Mouse (Mus musculus): ENCODE measurements at regions not wholly inside any gene's neighbourhood (a gene's known extent, or its start where the extent isn't known, plus 50 kb on each side); places are given as distances from the start of the nearest gene placed in this dataset.

DNA sequence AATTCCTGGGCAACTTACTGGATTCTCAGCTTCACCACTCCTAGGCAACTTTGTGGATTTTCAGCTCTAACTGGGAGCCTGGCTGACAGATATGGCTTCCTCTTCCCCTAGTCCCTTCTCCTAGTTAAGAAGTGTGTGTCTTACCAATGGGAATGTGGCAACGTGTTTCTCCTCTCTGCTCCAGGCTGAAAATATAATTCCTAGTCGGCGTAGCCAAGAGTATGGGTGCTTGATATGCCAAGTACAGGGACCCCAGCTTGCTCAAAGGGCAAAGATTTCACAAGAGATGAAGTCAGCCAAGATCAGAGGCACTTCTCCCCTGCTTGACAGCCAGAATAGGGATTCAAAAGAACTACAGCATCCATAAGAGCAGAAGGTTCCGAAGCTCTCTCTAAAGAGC is 196.6 kb downstream of the Mreg start:
- WGBS = 73% methylated on average over 4 of the region's 4 CpGs
- no peak for ATAC-seq (ENCODE audit: insufficient number of reproducible peaks, low FRiP score)
- H3K27me3 ChIP-seq (replicated peaks) = no peaks in the 10 kb centered on the region
- no peak overlapping the region for H3K27ac ChIP-seq (ENCODE audit: poor library complexity, severe bottlenecking)
- no peak overlapping the region for H3K9ac ChIP-seq
- H3K9me3 ChIP-seq (replicated peaks) = no peaks in the 10 kb centered on the region
- H3K4me2 ChIP-seq = no peak overlapping the region
- peaks cover 34% of the 10 kb centered on the region for H3K4me1 ChIP-seq (replicated peaks)
- H3K4me3 ChIP-seq = no peak overlapping the region
- H3K36me3 ChIP-seq = no peaks in the 10 kb centered on the region

- peaks cover 30% of the 10 kb centered on the region for H3K4me1 ChIP-seq (replicated peaks)
- H3K9me3 ChIP-seq (replicated peaks) = no peaks in the 10 kb centered on the region
- peak overlapping the region; percentile 62; the same call in 1 of the 2 replicates for H3K27ac ChIP-seq (ENCODE audit: poor library complexity, severe bottlenecking)
- H3K36me3 ChIP-seq = no peaks in the 10 kb centered on the region
- no peak overlapping the region for H3K4me2 ChIP-seq
- ATAC-seq (ENCODE audit: insufficient number of reproducible peaks, low FRiP score) = peak; percentile 37; the same call in 1 of the 2 replicates
- WGBS = 33% methylated on average over 2 of the region's 2 CpGs
- no peak overlapping the region for H3K9ac ChIP-seq
- H3K27me3 ChIP-seq (replicated peaks) = no peaks in the 10 kb centered on the region
- no peak overlapping the region for H3K4me3 ChIP-seq
These were observed 197.5 kb downstream of the Mreg start for GRCm38 (mm10) chr1:72014580-72014979.

DNA sequence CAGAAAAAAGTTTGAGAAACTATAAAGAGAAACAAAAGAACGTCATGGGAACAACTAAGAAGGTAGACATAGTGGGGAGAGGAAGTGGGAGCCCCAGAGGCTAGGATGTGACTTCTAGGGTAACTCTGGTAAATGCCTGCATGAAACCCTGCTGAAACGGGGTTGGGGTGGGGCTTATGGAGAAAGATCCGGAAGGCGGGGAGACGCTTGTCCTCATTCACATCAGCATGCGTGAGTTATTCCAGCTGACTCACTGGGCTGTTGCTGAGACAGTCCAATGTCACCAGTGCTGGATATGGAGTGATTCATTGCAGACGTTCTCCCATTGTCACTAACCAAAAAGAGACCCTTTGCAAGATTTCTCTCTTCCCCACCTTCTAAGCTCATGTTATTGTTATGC is 198.2 kb downstream of the Mreg start:
- 0 out of 2 replicates have a peak, but pooled peaks have one; percentile 17 for ATAC-seq (ENCODE audit: insufficient number of reproducible peaks, low FRiP score)
- Histone ChIP-seq H3K4me2 (no peak overlapping the region), H3K4me3 (no peak overlapping the region), H3K9me3 (replicated peaks) (no peaks in the 10 kb centered on the region), H3K9ac (no peak overlapping the region), H3K27ac (ENCODE audit: poor library complexity, severe bottlenecking) (peak overlapping the region; percentile 62; the same call in 1 of the 2 replicates), H3K36me3 (no peaks in the 10 kb centered on the region), H3K27me3 (replicated peaks) (no peaks in the 10 kb centered on the region), H3K4me1 (replicated peaks) (peaks cover 32% of the 10 kb centered on the region)
- WGBS = 50% methylated on average over 7 of the region's 7 CpGs

DNA sequence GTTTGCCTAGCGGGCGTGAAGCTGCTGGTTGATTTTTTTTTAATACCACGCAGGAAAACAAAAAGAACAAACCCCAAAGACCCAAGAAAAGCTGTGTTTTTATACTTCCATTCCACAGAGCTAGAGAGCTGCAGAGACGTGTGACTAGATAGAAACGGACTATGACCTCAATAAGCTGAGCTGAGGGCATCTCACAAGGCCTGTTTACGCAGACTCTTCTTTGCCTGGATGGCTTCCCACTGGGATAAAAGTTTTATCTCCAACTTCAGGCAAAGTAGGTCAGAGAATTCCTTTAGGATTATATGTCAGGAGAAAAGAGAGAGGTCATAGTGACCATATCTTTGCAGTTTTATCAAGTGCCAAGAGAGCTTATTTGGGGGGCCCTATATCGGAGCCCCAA is 199.4 kb downstream of the Mreg start:
- no peak overlapping the region for H3K27ac ChIP-seq (ENCODE audit: poor library complexity, severe bottlenecking)
- H3K4me3 ChIP-seq = no peak overlapping the region
- WGBS = 65% methylated on average over 7 of the region's 7 CpGs
- no peak overlapping the region for H3K4me2 ChIP-seq
- no peak overlapping the region for H3K9ac ChIP-seq
- H3K36me3 ChIP-seq = no peaks in the 10 kb centered on the region
- no peaks in the 10 kb centered on the region for H3K27me3 ChIP-seq (replicated peaks)
- peaks cover 30% of the 10 kb centered on the region for H3K4me1 ChIP-seq (replicated peaks)
- H3K9me3 ChIP-seq (replicated peaks) = no peaks in the 10 kb centered on the region
- ATAC-seq (ENCODE audit: insufficient number of reproducible peaks, low FRiP score) = no peak

GRCm38 (mm10) chr1:72009270-72009928 is 202.7 kb downstream of the Mreg start:
- no peaks in the 10 kb centered on the region for H3K36me3 ChIP-seq
- H3K27me3 ChIP-seq (replicated peaks) = no peaks in the 10 kb centered on the region
- no peak overlapping the region for H3K27ac ChIP-seq (ENCODE audit: poor library complexity, severe bottlenecking)
- H3K4me1 ChIP-seq (replicated peaks) = peaks cover 28% of the 10 kb centered on the region
- 17% methylated on average over 7 of the region's 7 CpGs for WGBS
- H3K4me2 ChIP-seq = no peak overlapping the region
- no peaks in the 10 kb centered on the region for H3K9me3 ChIP-seq (replicated peaks)
- no peak overlapping the region for H3K4me3 ChIP-seq
- no peak overlapping the region for H3K9ac ChIP-seq
- peak; percentile 60 for ATAC-seq (ENCODE audit: insufficient number of reproducible peaks, low FRiP score)

DNA sequence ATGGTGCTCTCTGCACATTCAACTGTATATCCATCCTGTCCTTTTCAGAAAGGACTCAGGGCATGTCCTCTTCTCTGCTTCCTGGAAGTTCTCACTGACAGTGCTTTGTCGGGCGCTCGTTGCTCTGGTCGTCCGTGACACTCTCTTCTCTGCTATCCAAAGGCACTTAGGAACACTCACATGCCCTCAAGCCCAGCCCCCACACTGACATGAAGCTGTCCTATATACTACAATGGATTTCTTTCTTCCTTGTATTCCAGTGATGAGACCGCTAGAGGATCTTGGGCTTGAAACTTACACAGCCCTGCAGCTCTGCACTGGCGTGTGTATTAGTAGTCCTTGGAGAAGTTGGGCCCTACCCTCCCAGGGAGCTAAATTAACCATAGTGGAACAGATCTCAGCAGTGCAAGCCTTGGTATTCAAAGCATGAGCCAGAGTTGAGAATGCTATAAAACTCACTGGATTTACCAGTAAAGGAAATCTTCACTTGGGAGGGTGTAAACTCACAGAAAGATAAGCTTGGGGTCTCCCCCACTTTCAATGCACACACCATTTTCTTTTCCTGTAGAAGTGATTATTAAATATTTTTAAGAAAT is 205.3 kb downstream of the Mreg start:
- H3K4me3 ChIP-seq = no peak overlapping the region
- H3K27ac ChIP-seq (ENCODE audit: poor library complexity, severe bottlenecking) = peak overlapping the region; percentile 49; the same call in 1 of the 2 replicates

DNA sequence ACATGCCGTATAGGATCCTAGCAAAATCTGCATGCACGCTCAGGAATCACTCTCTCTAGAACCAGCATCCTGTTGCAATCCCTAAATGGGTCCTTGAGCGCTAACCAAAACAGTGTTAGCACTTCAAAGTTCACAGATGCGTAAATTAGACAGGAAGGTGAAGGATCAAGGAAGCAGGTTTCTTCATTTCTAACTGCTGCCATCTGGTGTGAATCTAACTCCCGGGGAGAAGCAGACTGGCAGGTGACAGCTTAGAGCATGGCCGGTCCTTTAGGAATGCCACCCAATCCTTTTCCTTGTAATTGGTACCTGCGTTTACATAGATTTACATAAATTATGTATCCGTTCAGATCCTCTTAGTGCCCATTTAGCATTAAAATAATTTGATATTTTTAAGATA is 206.2 kb downstream of the Mreg start:
- no peaks in the 10 kb centered on the region for H3K36me3 ChIP-seq
- H3K4me1 ChIP-seq (replicated peaks) = peaks cover 14% of the 10 kb centered on the region

More for the DNA sequence above, 205.3 kb downstream of the Mreg start:
- H3K4me2 ChIP-seq = no peak overlapping the region
- WGBS = 23% methylated on average over 7 of the region's 7 CpGs
- H3K4me1 ChIP-seq (replicated peaks) = peaks cover 12% of the 10 kb centered on the region
- no peaks in the 10 kb centered on the region for H3K36me3 ChIP-seq
- no peak for ATAC-seq (ENCODE audit: insufficient number of reproducible peaks, low FRiP score)
- H3K27me3 ChIP-seq (replicated peaks) = no peaks in the 10 kb centered on the region
- no peak overlapping the region for H3K9ac ChIP-seq
- no peaks in the 10 kb centered on the region for H3K9me3 ChIP-seq (replicated peaks)

GRCm38 (mm10) chr1:72005550-72005949 is 206.6 kb downstream of the Mreg start:
- no peak overlapping the region for H3K4me2 ChIP-seq
- no peaks in the 10 kb centered on the region for H3K27me3 ChIP-seq (replicated peaks)
- H3K4me1 ChIP-seq (replicated peaks) = peaks cover 18% of the 10 kb centered on the region
- H3K4me3 ChIP-seq = no peak overlapping the region
- WGBS = 76% methylated on average over 7 of the region's 7 CpGs
- no peak overlapping the region for H3K27ac ChIP-seq (ENCODE audit: poor library complexity, severe bottlenecking)
- H3K36me3 ChIP-seq = no peaks in the 10 kb centered on the region
- no peak for ATAC-seq (ENCODE audit: insufficient number of reproducible peaks, low FRiP score)
- no peaks in the 10 kb centered on the region for H3K9me3 ChIP-seq (replicated peaks)
- H3K9ac ChIP-seq = no peak overlapping the region

More for the DNA sequence above, 206.2 kb downstream of the Mreg start:
- Histone ChIP-seq H3K4me3 (no peak overlapping the region), H3K27ac (ENCODE audit: poor library complexity, severe bottlenecking) (no peak overlapping the region), H3K4me2 (no peak overlapping the region), H3K9me3 (replicated peaks) (no peaks in the 10 kb centered on the region), H3K9ac (no peak overlapping the region), H3K27me3 (replicated peaks) (no peaks in the 10 kb centered on the region)
- WGBS = 39% methylated on average over 8 of the region's 8 CpGs
- no peak for ATAC-seq (ENCODE audit: insufficient number of reproducible peaks, low FRiP score)

DNA sequence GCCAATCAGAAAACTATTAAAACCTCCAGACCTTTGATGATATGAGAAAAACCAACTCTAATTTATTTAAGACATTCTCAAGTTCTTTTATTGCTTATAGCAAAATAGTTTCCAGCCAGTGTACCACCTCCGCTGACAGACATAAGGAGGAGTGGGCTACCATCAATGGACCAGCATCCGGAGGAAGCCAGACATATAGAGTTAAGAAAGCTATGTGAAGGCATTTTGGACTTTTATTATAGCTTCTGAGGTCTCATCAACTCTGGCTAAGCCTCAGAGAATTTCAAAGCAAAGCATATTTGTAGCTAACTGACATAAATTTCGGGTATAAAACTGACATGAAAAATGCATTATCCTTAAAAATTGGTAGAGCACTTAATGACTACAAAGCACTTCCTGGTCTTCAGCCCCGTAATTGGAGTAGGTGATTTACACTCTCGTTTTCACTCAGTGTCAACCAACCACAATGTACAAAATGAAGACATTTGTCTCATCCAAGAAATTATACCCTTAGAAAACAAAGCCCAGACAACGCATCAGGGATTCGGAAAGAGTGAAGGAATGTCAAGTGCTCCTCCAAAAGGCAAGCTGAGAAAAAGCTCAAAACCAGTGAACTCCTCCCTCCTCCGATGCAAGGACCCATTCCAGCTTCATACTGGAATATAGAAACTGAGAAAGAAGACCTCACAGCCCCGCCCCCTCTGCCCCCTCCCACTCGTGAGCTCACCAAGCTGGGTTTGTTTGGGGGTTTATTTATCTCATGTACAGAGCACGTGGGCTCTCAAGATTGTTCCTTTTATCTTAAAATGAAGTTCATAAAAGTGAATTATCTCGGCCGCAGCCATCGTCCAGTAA is 208.5 kb downstream of the Mreg start:
- WGBS = 82% methylated on average over 14 of the region's 14 CpGs
- H3K9ac ChIP-seq = no peak overlapping the region

DNA sequence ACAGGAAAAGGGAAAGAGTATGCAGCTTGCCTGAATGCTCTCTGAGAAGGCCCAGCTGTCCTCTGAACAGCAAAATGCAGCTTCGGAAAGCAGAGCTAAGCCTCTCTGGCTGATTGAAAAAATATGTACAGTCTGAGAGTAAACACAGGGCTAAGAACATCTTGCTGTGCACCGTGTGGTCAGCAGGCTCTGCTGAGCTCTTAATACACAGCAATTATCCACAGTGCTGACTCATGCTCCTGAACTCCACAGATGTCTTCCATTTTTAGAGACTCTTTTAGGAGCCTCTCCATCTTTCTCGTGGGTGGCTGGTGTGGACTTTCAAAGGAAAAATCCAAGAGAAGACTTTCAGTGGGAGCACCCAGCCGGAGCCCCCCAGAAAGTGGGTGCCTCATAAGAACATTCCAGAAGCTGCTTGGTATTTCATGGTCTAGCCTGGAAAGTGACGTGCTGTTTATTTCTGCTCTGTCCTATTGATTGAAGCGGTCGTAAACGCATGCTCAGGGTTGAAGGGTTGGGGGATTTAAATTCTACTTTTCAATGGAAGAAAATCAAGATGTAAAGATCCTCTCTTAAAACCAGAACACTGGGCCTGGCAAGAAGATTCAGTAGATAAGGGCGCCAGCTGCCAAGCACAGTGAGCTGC is 209.5 kb downstream of the Mreg start:
- Histone ChIP-seq H3K27me3 (replicated peaks) (no peaks in the 10 kb centered on the region), H3K9me3 (replicated peaks) (no peaks in the 10 kb centered on the region), H3K4me3 (no peak overlapping the region), H3K36me3 (no peaks in the 10 kb centered on the region), H3K4me2 (no peak overlapping the region), H3K9ac (no peak overlapping the region), H3K4me1 (replicated peaks) (peaks cover 14% of the 10 kb centered on the region), H3K27ac (ENCODE audit: poor library complexity, severe bottlenecking) (no peak overlapping the region)
- ATAC-seq (ENCODE audit: insufficient number of reproducible peaks, low FRiP score) = no peak
- 69% methylated on average over 9 of the region's 9 CpGs for WGBS

More for the DNA sequence above, 208.5 kb downstream of the Mreg start:
- no peak for ATAC-seq (ENCODE audit: insufficient number of reproducible peaks, low FRiP score)
- no peak overlapping the region for H3K4me3 ChIP-seq
- H3K9me3 ChIP-seq (replicated peaks) = no peaks in the 10 kb centered on the region
- no peak overlapping the region for H3K27ac ChIP-seq (ENCODE audit: poor library complexity, severe bottlenecking)
- H3K27me3 ChIP-seq (replicated peaks) = no peaks in the 10 kb centered on the region
- no peak overlapping the region for H3K4me2 ChIP-seq
- peaks cover 14% of the 10 kb centered on the region for H3K4me1 ChIP-seq (replicated peaks)
- H3K36me3 ChIP-seq = no peaks in the 10 kb centered on the region

GRCm38 (mm10) chr1:72000741-72001140 is 211.4 kb downstream of the Mreg start:
- Histone ChIP-seq H3K9me3 (replicated peaks) (no peaks in the 10 kb centered on the region), H3K4me2 (no peak overlapping the region), H3K27ac (ENCODE audit: poor library complexity, severe bottlenecking) (no peak overlapping the region), H3K9ac (no peak overlapping the region), H3K36me3 (no peaks in the 10 kb centered on the region), H3K4me3 (no peak overlapping the region), H3K4me1 (replicated peaks) (peaks cover 7% of the 10 kb centered on the region), H3K27me3 (replicated peaks) (no peaks in the 10 kb centered on the region)
- no peak for ATAC-seq (ENCODE audit: insufficient number of reproducible peaks, low FRiP score)
- WGBS = 61% methylated on average over 2 of the region's 2 CpGs

Measured in heart, embryonic 12.5 days (tissue).